Mouse (Mus musculus) brain, embryonic 14.5 days (tissue): Measurements from ENCODE around the gene Sipa1l3.

Source experiments
- CTCF ChIP-seq: fragments of 200-500 bp; IDR thresholded peaks from 2 replicates; pipeline ENCODE4 v1.5.1; 2012; ENCODE audit warnings: inconsistent platforms, mild to moderate bottlenecking, moderate library complexity, borderline replicate concordance; ENCODE audit not compliant: insufficient read depth, insufficient read length; ENCODE audit errors: extremely low read depth
- POLR2A ChIP-seq: fragments of 200-500 bp; IDR thresholded peaks from 2 replicates; pipeline ENCODE4 v1.6.1; 2012; ENCODE audit warnings: mild to moderate bottlenecking, inconsistent platforms, borderline replicate concordance; ENCODE audit not compliant: poor library complexity, insufficient read depth, insufficient read length, severe bottlenecking; ENCODE audit errors: extremely low read depth

DNA sequence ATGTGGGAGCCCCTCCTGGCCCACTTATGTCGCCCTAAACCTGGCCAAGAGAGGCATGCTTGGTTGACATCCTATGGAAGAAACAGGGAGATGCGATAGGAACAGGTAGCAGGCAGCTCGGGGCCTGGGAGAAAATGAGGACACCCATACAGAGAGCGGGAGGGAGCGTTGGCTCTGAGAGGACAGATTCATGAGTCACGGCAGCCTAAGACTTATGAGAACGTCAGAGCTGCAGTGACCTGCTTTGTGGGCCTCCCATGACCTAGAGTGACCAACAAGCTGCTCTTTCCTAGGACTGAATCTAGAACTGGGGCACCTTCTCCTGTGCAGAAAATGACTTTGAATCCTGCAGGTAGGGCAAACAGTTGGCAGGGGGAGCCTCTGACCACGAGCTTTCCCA lies 92.4 kb downstream of the Sipa1l3 start:
- TF ChIP-seq CTCF (no peak), POLR2A (no peak)
